Comparison of ENCODE assay signal across 22 mouse cellular contexts in the genomic region with DNA sequence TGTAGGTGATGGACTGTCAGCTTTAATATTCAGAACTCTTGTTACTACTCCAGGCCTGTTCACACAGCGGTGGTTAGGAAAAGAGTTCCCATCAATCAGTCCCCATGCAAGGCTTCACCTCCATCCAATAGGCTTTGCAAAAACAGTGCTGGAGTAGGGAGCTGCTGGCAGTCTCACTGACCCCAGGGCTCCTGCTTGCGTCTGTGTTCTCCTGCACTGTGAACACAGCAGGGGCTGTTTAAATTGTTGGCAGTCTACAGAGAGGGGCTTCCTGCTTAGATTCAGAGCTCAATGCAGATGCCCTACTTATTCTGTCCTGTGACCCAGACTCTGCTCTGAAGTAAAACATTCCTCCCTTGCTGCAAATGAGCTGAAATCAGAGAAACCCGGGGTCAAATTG. TPM values are rescaled to one million over a fixed set of nuclear protein-coding genes. Genes with fewer than 3 reads are reported as not detected.
DNase-seq lines count a peak whose midpoint lies in the region; ATAC-seq and TF ChIP-seq lines count a peak whose summit lies in the region.
"Had no signal": no experiment of that assay in that cellular context is flagged by ENCODE, and none has a peak within 500 bp of the region (broad histone marks: within the 10 kb centered on the region; RNA-seq: fewer than 3 reads in every experiment).

No protein-coding gene starts in this region.

- ATAC-seq in forebrain, embryonic 12.5 days (ENCODE audit: low FRiP score): no peak
- no peak for ATAC-seq in midbrain, embryonic 12.5 days (ENCODE audit: low FRiP score, low read depth)
- ATAC-seq in stomach, postnatal 0 days (ENCODE audit: low FRiP score, low TSS enrichment): no peak
- ATAC-seq: CD4-positive, CD25-positive, alpha-beta regulatory T cell, adult 4 months; forebrain, postnatal 0 days; hindbrain, postnatal 0 days had no signal

- 25% methylated on average over 3 of the region's 3 CpGs for WGBS in forebrain, embryonic 12.5 days
- 41% methylated on average over 3 of the region's 3 CpGs for WGBS in forebrain, embryonic 10.5 days
- 27% methylated on average over 3 of the region's 3 CpGs for WGBS in midbrain, embryonic 12.5 days
- WGBS in midbrain, embryonic 10.5 days: 44% methylated on average over 3 of the region's 3 CpGs
- 49% methylated on average over 3 of the region's 3 CpGs for WGBS in stomach, postnatal 0 days

- H3K4me3 ChIP-seq in forebrain, embryonic 12.5 days (replicated peaks): no peak overlapping the region
- no peak overlapping the region for H3K4me3 ChIP-seq in forebrain, embryonic 10.5 days
- H3K4me3 ChIP-seq in midbrain, embryonic 12.5 days: no peak overlapping the region
- no peak overlapping the region for H3K4me3 ChIP-seq in midbrain, embryonic 10.5 days
- H3K4me3 ChIP-seq in stomach, postnatal 0 days (ENCODE audit: low read depth, low read length): no peak overlapping the region
- H3K4me3 ChIP-seq: embryonic facial prominence, embryonic 10.5 days; gastrocnemius, adult 2 months; heart, embryonic 13.5 days; hindbrain, embryonic 13.5 days had no signal

- H3K9ac ChIP-seq in forebrain, embryonic 12.5 days: no peak overlapping the region
- H3K9ac ChIP-seq in midbrain, embryonic 12.5 days (replicated peaks): no peak overlapping the region
- H3K9ac ChIP-seq in stomach, postnatal 0 days (ENCODE audit: low read length): no peak overlapping the region
- H3K9ac ChIP-seq: forebrain, postnatal 0 days; heart, embryonic 13.5 days; hindbrain, embryonic 13.5 days had no signal

- DNase-seq in forebrain, embryonic 10.5 days (ENCODE audit: extremely low spot score, low spot score): no peak
- no peak for DNase-seq in midbrain, embryonic 10.5 days (ENCODE audit: low spot score)
- DNase-seq in brain, embryonic 14.5 days (ENCODE audit: low read depth): peak; percentile 74
- peak; percentile 67 for DNase-seq in retina, postnatal 1 day
- no peak for DNase-seq in T-cell, adult 2 months (ENCODE audit: low spot score)
- no peak for DNase-seq in stomach, postnatal 0 days (ENCODE audit: low spot score)
- DNase-seq: adrenal gland, postnatal 10 days; B cell, adult 2 months; cerebellum, adult 18-20 months; forebrain, postnatal 0 days; gastrocnemius, adult 2 months; gastrocnemius, postnatal 25 days; heart, adult 11 months; heart, postnatal 36 days had no signal

- no peak for TF ChIP-seq CTCF in brain, embryonic 14.5 days (IDR thresholded peaks at IDR 0.05; ENCODE audit: borderline replicate concordance, extremely low read depth, insufficient read depth, insufficient read length)
- no peak for TF ChIP-seq CTCF in stomach, postnatal 0 days (IDR thresholded peaks at IDR 0.05; ENCODE audit: low read depth)

- H3K27ac ChIP-seq in forebrain, embryonic 12.5 days: 0 out of 2 replicates have a peak overlapping the region, but pooled peaks have one; percentile 13
- no peak overlapping the region; the same call in 1 of the 2 replicates for H3K27ac ChIP-seq in forebrain, embryonic 10.5 days
- H3K27ac ChIP-seq in midbrain, embryonic 12.5 days (replicated peaks): 0 out of 2 replicates have a peak overlapping the region, but pooled peaks have one; percentile 10
- H3K27ac ChIP-seq in midbrain, embryonic 10.5 days (replicated peaks): no peak overlapping the region
- no peak overlapping the region for H3K27ac ChIP-seq in stomach, postnatal 0 days (replicated peaks)
- H3K27ac ChIP-seq: embryonic facial prominence, embryonic 10.5 days; gastrocnemius, adult 2 months; heart, embryonic 13.5 days; hindbrain, embryonic 13.5 days; hindbrain, postnatal 0 days had no signal

- H3K9me3 ChIP-seq in forebrain, embryonic 12.5 days: no peaks in the 10 kb centered on the region
- no peaks in the 10 kb centered on the region for H3K9me3 ChIP-seq in forebrain, embryonic 10.5 days
- H3K9me3 ChIP-seq in midbrain, embryonic 12.5 days: no peaks in the 10 kb centered on the region
- H3K9me3 ChIP-seq in midbrain, embryonic 10.5 days (replicated peaks): no peaks in the 10 kb centered on the region
- H3K9me3 ChIP-seq in stomach, postnatal 0 days (ENCODE audit: control insufficient read depth, low read length): no peaks in the 10 kb centered on the region
- H3K9me3 ChIP-seq: embryonic facial prominence, embryonic 10.5 days; G1E; heart, embryonic 13.5 days; hindbrain, embryonic 13.5 days had no signal

- peaks cover 11% of the 10 kb centered on the region for H3K4me1 ChIP-seq in forebrain, embryonic 12.5 days
- H3K4me1 ChIP-seq in forebrain, embryonic 10.5 days: peaks cover 20% of the 10 kb centered on the region
- peaks cover 3% of the 10 kb centered on the region; the same call in 1 of the 2 replicates for H3K4me1 ChIP-seq in midbrain, embryonic 12.5 days
- peaks cover 9% of the 10 kb centered on the region for H3K4me1 ChIP-seq in midbrain, embryonic 10.5 days
- H3K4me1 ChIP-seq in stomach, postnatal 0 days (replicated peaks; ENCODE audit: control insufficient read depth, insufficient read depth): no peaks in the 10 kb centered on the region

- H3K36me3 ChIP-seq in forebrain, embryonic 12.5 days (replicated peaks): no peaks in the 10 kb centered on the region
- H3K36me3 ChIP-seq in forebrain, embryonic 10.5 days (replicated peaks): no peaks in the 10 kb centered on the region
- H3K36me3 ChIP-seq in midbrain, embryonic 12.5 days: no peaks in the 10 kb centered on the region
- no peaks in the 10 kb centered on the region for H3K36me3 ChIP-seq in midbrain, embryonic 10.5 days
- H3K36me3 ChIP-seq in stomach, postnatal 0 days (ENCODE audit: control insufficient read depth, insufficient read depth, low read length): no peaks in the 10 kb centered on the region
- H3K36me3 ChIP-seq: embryonic facial prominence, embryonic 10.5 days; G1E; heart, embryonic 13.5 days; hindbrain, embryonic 13.5 days had no signal

- H3K27me3 ChIP-seq in forebrain, embryonic 12.5 days: peaks cover 4% of the 10 kb centered on the region; the same call in 1 of the 2 replicates
- peaks cover 16% of the 10 kb centered on the region; the same call in 1 of the 2 replicates for H3K27me3 ChIP-seq in forebrain, embryonic 10.5 days (ENCODE audit: poor library complexity, severe bottlenecking)
- no peaks in the 10 kb centered on the region for H3K27me3 ChIP-seq in midbrain, embryonic 12.5 days
- H3K27me3 ChIP-seq in midbrain, embryonic 10.5 days (ENCODE audit: low read depth, poor library complexity, severe bottlenecking): no peaks in the 10 kb centered on the region
- H3K27me3 ChIP-seq in stomach, postnatal 0 days (ENCODE audit: control insufficient read depth, insufficient read depth, low read length): no peaks in the 10 kb centered on the region
- H3K27me3 ChIP-seq: heart, embryonic 13.5 days had no signal

- no peak overlapping the region for H3K4me2 ChIP-seq in forebrain, embryonic 12.5 days
- H3K4me2 ChIP-seq in midbrain, embryonic 12.5 days (replicated peaks): no peak overlapping the region
- no peak overlapping the region for H3K4me2 ChIP-seq in stomach, postnatal 0 days (replicated peaks; ENCODE audit: low read depth)
- H3K4me2 ChIP-seq: heart, embryonic 13.5 days; hindbrain, embryonic 13.5 days had no signal

- TF ChIP-seq POLR2A in brain, embryonic 14.5 days (IDR thresholded peaks at IDR 0.05; ENCODE audit: borderline replicate concordance, extremely low read depth, insufficient read depth, insufficient read length, poor library complexity, severe bottlenecking): no peak

- TF ChIP-seq EP300 in stomach, postnatal 0 days (optimal IDR thresholded peaks at IDR 0.05): no peak

RNA-seq across cellular contexts. Expression of gene Ccnq, which starts 17.2 kb away (rescaled TPM):
- polyA plus RNA-seq in forebrain, embryonic 12.5 days (2016; fragmentation: Nextera tagmentation; extraction: Ambion mirVana): 36.5 and 40.3 TPM in 2 replicates
- polyA plus RNA-seq in forebrain, embryonic 10.5 days (2016; fragmentation: Nextera tagmentation; extraction: Ambion mirVana): 40.1 and 40.8 TPM in 2 replicates
- polyA plus RNA-seq in midbrain, embryonic 12.5 days (2016; fragmentation: Nextera tagmentation; extraction: Ambion mirVana): 31.0 and 35.6 TPM in 2 replicates
- 39.5 and 40.5 TPM in 2 replicates for polyA plus RNA-seq in midbrain, embryonic 10.5 days (2016; fragmentation: Nextera tagmentation; extraction: Ambion mirVana)
- polyA plus RNA-seq in brain, embryonic 14.5 days (2012; rRNA removed): 31.7 and 52.6 TPM in 2 replicates
- 30.4 and 31.8 TPM in 2 replicates for polyA plus RNA-seq in stomach, postnatal 0 days (2015; fragmentation: Nextera tagmentation; extraction: Ambion mirVana)

RNA-seq across cellular contexts. Expression of gene Lyrm9, which starts 57.6 kb away (rescaled TPM):
- polyA plus RNA-seq in forebrain, embryonic 12.5 days (2016; fragmentation: Nextera tagmentation; extraction: Ambion mirVana): 24.8 and 26.0 TPM in 2 replicates
- 23.4 and 26.2 TPM in 2 replicates for polyA plus RNA-seq in forebrain, embryonic 10.5 days (2016; fragmentation: Nextera tagmentation; extraction: Ambion mirVana)
- polyA plus RNA-seq in midbrain, embryonic 12.5 days (2016; fragmentation: Nextera tagmentation; extraction: Ambion mirVana): 17.0 and 17.3 TPM in 2 replicates
- polyA plus RNA-seq in midbrain, embryonic 10.5 days (2016; fragmentation: Nextera tagmentation; extraction: Ambion mirVana): 20.7 and 21.8 TPM in 2 replicates
- 18.8 and 22.8 TPM in 2 replicates for polyA plus RNA-seq in brain, embryonic 14.5 days (2012; rRNA removed)
- polyA plus RNA-seq in stomach, postnatal 0 days (2015; fragmentation: Nextera tagmentation; extraction: Ambion mirVana): 19.5 and 20.1 TPM in 2 replicates

Comparison
In these comparisons a context has a peak if more than half of its experiments do, and no peak if none do; other contexts are left out.
1. H3K27ac ChIP-seq: peak in forebrain, embryonic 12.5 days (single experiment) and midbrain, embryonic 12.5 days (single experiment); none in forebrain, embryonic 10.5 days (single experiment), midbrain, embryonic 10.5 days (single experiment) and stomach, postnatal 0 days (single experiment).
2. DNase-seq: peak in brain, embryonic 14.5 days (single experiment) and retina, postnatal 1 day (single experiment); none in forebrain, embryonic 10.5 days (single experiment), midbrain, embryonic 10.5 days (single experiment), T-cell, adult 2 months (single experiment) and stomach, postnatal 0 days (single experiment).